Mouse (Mus musculus): Measurements from ENCODE around the gene Klf13.

- TF ChIP-seq CTCF (IDR thresholded peaks at IDR 0.05): no peak
- TF ChIP-seq EP300 (IDR thresholded peaks at IDR 0.05): no peak
Measured at GRCm38 (mm10) chr7:63882739-63883138, 56.0 kb downstream of the Klf13 start.
